Mouse (Mus musculus) kidney, adult 8-10 months (tissue): ENCODE measurements at regions not wholly inside any gene's neighbourhood (a gene's known extent, or its start where the extent isn't known, plus 50 kb on each side); places are given as distances from the start of the nearest gene placed in this dataset.

ENCODE experiments used
- DNase-seq, 2 experiments: peaks; one replicate each; pipeline ENCODE4 v3.0.0; 2022

DNA sequence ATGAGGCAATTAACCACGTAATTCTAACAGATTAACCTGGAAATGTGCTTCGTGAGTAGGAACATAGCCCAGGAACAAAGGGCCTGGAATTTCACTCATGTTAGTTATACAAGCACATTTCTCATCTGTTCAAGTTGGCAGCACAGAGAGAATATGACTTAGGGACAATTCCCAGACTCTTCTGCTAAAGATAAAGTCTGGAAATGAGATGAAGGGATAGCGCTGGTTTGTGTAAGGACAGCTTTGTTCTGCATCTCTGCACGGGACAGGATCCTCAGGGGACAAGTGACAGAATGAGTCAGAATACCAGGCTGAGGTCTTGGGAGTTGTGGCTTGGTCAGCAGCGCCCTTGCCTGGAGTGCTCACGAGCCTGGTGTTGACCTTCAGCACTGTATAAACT, 206.2 kb upstream of the Prok2 start:
- no peak for DNase-seq

DNA sequence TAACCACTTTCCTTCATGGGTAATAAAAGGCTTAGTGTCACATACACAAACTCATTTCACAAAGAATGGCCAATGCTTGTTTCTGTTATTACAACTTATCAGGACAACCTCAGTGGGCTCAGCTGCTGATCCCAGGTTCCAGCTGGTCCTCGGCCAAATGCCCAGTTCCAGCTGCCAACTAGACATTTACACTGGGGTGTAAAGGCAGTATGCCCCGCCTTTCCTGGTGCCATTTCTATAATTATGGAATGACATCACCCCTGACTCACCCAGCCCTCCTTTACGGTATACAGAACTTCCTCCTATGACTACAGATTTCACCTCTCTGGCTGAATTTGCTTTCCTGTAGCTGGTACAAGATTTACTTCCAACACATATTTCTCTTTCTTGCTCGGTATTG, 205.4 kb upstream of the Prok2 start:
- DNase-seq = no peak

DNA sequence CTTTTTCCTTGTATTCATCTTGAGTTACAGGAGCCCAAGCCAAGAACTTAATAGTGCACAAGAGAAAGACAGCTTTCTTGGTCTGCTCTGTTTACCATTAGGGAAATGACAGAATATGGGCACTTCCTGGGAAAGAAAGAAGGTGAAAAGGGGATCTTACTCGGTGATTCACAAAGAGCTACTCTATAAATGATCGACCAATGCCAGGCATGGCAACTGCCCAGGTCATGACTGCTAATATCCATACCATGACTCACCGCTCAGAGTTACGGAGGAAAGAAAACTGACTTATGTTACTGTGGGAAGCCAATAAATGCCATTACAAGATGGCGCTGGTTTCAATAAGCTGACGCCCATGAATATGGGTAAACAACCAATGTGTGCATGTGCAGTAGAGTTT, 204.1 kb upstream of the Prok2 start:
- no peak for DNase-seq

DNA sequence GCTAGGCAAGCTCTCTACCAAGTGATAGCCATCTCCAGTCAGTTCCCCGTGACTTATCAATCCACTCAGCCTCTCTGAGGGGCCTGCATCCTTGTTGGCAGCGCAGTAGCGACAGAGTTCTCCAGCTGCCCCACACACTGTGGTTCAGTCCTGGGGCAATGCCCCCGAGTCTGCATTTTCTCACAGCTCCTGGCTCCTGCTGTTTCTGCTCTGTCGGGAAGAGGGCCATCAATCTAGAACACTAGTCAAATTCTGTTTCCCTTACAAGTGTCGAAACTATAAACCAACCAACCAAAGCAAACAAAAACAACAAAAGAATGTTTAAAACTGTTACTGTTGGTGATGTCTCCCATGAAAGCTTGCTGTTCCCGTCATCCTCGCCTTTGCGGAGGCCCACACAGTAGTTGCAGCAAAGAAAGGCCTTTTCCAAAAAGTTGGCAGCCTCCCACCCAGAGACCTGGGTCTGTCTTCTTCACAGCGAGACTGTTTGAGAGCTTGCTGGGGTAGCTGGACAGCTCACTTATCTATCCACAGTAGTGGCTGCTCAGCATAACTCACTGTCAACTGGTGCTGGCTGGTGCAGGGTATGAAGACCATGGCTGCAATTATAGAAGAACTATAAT, 201.9 kb upstream of the Prok2 start:
- DNase-seq = no peak

DNA sequence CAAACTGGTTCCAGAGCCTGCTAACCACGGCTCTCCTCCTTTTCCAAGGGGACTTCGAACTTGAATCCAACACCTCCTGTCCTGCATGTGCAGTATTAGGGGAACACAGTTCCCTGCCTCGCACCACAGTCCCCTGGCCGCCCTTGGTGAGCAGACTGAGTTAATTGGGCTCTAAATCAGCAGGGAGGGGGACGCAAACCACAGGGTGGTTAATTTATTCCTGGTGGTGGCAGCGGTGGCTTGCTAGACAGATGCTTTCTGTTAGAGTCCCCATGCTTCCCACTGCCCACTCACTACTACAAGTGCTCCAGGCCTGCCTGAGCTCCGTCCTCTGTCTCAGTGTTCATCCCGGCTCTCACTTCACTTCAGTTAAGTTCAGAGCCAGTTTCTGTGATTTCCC, 198.0 kb upstream of the Prok2 start:
- no peak for DNase-seq

DNA sequence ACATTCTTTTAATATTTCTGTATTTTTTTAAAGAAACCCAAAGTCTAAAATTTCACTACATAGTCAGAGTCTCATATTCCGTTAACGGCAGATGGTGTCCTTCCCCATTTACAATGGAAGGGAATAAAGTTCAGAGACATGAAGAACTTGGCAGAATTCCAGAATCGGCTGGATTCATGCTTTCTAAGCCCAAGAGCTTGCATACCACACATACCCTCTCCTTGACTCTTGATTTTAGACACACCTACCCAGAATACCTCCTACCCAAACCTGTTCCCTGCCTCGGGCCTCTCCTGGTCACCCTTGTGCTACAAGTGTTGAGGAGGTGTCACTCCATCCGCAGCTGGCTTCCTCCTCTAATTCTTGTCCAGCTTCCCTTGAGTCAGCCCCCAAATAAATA, 195.8 kb upstream of the Prok2 start:
- DNase-seq = peak in 1 of 2 experiments; percentile 26

DNA sequence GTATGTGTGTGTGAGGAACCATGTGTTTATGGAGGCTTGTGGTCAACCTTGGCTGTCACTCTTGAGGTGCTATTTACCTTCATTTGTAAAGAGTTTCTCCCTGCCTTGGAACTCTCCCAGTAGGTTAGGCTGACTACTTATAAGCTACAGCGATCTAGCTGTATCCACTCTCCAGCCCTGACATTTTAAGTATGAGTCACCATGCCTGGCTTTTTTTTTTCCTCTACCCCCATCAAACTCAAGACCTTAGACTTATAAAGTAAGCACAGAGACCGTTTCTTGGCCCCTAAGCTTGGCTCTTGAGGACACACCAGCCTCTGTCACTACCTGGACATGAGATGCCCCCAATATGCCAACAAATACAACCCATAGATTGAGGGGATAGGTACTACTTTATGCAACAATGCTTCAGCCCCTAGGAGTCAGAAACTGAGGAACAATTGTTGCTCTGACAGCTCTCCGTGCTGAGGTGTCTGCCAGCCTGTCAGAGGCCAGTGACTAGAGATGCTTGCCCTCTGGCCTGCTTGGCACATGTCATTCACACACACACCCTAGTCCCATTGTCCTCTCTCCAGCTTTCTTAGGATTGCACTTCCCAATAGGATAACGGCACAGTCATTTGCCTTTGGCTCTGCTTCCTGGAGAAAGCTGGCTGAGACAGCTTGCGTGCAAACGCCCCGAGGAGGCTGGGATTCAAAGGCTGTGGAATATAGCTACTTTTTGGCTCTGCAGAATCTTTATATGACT, 193.8 kb upstream of the Prok2 start:
- no peak for DNase-seq

DNA sequence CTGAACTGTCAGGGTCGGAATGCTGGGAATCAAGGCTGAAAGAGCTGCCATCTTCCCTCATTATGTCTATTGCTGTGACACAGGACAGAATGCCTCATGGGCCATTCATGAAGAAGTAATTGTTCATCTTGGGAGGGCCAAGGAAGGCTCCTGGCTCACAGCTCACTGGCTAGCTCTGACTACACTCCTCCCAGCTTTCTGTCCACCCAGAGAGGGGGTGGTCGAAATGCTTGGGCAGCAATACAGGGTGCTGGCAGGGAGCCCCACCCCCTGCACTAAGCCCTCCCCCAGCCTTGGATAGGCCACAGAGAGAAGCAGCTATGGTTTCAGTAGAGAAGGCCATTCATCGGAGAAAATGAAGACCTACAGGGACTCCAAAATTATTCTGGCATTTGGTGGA, 192.2 kb upstream of the Prok2 start:
- DNase-seq = no peak

DNA sequence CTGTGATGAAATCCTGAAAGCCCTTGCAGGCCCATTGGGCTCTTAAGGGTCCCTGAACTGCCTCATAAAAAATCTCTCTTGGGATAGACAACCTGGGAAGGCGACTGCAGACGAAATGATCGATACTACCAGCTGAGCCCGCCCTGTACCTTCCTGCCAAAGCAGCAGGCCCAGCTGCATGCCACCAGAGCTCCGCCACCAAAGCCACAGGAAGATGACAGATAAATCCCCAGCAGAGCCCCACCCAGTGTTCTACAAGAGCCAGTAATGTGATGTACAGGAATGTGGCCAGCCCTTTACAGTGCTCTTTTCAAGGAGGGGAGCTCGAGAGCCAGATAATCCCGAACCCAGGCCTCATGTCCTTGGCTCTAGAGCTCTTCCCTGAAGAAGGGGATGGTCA, 183.7 kb upstream of the Prok2 start:
- DNase-seq = no peak

DNA sequence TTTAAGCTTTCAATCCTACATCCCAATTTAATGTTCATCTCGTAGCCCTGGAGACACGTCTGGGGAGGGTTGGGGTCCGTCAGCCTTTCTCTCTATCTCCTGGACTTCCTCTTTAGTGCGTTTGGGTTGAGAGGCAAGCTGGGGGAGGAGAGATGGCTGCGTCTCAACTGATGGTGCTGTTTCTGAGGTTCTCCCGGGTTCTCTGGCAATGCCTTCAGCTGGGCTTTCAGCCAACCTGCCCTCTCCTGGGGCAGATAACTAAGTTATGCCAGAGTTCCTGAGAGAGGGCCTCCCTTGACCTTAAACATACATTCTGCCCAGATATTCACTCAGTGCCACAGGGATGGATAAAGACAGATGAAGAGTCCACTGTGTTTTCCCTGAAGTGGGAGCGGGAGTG, 183.3 kb upstream of the Prok2 start:
- DNase-seq = no peak

DNA sequence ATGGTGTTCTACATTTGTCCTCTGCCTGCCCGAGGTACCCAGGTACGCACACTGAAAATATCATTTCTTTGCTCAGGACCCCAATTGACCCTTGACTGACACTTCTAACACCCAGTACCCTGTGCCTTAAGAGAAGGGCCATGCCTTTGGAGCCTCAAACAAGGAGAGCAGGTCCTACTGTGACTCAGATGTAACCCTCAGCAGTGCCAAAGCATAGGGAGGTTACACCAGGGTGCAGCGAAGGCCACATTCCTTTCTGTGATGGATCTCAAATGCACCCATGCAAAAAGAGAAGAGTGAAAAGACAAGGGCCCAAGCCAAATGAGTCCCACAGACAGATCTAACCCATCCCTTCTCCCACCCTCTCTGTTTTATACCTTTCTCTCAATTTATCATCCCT, 181.9 kb upstream of the Prok2 start:
- no peak for DNase-seq

DNA sequence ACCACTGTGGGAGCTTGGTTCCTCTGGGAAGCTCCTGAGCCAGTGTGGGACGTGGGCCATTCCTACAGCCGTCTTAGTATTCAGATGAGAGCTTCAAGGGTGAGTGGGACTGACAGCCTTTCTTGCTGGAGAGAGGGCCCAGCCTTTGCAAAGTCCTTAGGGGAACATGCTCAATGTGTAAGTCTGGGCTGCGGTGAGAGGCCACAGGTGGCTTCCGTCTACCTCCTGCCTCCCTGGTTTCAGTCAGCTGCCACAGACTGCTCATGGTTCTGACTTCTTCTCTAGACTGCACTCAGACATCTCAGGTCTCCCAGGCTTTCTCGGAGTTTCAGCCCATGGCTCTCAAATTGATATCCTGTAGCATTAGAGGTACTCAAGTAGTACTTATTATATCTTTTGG, 179.0 kb upstream of the Prok2 start:
- DNase-seq = no peak

DNA sequence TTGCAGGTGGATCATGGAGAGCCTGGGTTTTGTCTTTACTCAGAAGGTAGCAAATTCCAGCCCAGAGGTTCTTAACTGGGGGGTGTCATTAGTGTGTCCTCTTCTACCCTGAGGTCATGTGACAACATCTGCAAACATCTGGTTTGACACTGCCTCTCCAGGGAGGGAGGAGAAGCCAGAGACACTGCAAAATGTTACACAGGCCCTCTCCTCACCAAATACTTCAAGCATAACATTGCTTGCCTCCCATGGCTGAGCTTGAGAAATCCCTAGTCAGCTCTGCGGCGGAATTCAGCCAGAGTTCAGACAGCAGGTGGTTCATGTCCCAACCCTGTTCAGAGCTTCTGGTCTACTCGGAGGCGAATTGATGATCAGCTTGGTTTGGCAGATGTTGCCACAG, 178.4 kb upstream of the Prok2 start:
- no peak for DNase-seq

DNA sequence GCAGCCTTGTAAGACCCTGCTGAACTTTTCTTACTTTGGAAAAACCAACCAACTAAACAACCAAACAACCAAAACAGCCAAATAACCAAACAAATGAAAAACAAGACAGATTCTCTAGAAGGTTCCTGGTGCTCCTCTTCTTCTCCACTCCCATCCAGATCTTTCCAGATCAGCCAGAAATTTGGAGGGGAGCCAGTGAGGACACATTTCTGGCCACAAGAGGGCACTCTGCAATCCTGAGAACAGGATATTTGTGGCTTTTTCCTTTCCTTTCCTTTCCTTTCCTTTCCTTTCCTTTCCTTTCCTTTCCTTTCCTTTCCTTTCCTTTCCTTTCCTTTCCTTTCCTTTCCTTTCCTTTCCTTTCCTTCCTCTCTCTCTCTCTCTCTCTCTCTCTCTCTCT, 177.9 kb upstream of the Prok2 start:
- peak; percentile 60 to 84 for DNase-seq

DNA sequence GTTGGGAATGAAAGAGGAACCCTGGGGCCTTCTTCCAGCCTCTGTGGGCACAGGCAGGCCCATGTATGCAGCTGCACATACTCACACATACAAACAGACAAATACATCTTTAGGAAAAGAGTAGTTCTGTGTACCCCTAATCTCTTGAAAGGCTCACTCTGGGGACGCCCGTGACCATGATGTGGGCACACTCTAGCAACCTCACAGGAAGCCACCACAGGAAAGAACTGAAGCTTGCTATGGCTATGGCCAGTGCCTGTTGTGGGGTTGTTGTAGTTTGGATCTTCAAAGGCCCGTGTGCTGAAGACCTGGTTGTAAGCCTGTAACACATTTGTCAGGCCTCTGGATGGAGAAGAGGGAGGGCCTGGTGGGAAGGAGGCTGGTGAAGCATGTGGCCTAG, 175.4 kb upstream of the Prok2 start:
- DNase-seq = no peak

DNA sequence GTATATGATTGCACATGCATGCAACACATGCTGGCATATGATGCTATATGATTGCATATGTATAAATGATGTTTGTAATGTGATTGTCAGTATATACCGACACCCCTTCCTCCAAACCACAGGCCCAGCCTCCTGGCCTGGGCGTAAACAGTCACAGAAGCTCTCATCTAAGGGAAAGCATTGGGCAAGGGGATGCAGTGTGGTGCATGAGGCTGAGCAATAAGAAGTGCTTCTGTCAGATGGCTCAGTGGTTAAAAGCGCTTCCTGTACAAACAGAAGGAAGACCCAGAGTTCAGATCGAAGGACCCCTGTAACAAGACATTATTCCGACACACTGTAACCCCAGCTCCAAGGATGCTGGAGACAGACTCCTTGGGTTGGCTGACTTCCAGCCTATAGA, 175.0 kb upstream of the Prok2 start:
- DNase-seq = no peak

DNA sequence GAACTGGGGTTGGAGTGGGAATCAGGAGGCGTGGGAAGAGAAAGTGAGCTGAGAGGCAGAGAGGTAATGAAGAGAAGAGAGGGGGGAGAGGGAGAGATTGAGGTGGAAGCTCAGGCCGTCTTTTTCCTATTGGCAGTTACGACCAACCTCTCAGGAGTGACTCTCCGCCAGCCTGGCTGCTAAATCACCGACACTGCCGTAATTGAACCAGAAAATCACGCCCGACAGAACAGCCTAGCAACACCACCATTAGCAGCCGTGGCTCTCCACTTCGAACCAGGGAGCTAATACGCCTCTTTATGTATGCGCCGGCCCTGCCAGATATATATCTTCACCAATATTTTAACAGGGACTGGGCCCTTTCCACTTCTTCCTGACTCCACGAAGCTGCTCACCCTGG, 173.5 kb upstream of the Prok2 start:
- DNase-seq = no peak

DNA sequence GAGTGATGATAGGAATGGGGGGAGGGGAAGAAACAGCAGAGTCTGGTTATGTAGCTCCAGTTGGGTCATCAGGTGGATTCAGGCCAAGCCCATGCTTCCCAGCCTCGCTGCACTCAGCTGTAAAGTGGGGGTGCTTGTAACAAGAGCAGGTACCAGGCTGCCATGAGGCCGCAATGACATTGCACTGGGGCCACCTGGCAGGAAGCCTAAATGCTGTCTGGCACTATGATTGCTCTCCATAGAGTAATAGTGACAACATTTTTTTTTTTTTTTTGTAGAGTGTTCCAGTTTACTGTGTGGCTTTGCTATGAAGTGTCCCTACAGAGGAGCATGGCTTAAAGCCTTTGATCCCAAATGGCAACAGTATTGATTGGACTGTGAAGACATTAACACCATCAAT, 171.9 kb upstream of the Prok2 start:
- DNase-seq = no peak

DNA sequence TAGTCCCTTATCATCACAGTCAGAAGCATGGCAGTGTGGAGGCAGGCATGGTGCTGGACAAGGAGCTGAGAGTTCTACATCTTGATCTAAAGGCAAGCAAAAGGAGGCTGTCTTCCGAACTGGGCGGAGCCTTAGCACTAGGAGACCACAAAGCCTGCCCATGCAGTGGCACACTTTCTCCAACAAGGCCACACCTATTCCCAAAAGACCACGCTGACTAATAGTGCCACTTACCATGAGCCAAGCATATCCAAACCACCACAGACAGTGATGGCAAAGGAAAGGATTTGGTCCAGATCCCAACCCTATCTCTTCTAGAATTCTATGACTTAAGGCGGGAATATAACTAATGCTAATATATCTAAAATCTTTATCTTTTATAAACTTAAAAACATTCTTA, 169.4 kb upstream of the Prok2 start:
- DNase-seq = no peak

DNA sequence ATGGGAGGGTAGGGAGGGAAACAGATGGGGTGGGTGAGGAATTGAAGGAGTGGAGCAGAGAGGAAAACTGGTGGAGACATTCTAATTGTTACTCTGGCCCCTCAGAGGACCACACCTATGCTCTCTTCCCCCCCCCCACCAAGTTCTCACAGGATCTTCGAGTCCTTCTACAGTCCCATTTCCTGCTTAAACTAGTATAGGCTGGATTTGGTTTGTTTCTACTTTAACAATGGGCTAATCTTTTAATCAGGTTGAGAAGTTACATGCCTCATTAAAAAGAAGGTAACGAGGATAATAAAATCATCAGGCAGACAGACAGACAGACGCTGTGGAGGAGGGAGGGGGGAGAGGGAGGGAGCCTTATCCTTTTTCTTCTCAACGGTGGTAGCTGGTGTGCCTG, 167.7 kb upstream of the Prok2 start:
- no peak for DNase-seq

DNA sequence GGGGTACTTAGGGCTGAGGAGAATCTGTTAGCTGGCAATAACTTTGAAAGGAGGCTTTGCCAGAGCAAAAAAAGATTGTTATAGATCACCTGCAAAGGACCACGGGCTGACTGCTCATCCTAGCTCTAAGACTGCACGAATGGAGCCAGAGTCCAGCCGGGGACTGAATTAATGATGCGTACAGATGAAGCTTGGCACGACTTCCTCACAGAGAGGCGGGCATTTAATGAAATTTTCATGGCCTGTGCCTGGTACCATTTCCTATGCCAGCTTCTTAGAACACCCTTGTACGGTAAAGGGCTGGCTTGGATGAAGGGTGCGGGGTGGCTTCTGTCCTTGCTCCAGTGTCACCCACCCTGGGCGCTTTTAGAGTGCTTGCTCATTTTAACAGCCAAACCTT, 166.0 kb upstream of the Prok2 start:
- DNase-seq = peak in 1 of 2 experiments; percentile 20

DNA sequence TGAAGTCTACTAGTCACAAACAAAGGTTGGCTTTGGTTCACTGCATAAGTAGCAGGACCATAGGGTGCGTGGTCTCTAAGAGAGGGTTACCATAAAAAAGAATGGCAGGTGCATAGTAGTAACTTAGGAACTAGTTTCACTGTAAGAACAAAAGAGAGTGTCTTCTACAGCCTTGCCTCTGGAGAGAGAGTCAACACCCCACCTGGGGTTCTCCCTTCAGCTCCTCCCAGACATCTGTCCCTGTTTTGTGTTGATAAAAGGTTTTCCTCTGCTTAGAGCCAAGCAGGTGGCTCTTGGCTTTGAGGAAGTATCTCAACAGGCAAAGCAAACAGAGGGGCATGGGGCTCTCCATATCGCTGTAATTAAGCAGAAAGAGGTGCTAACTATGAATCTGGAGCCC, 165.6 kb upstream of the Prok2 start:
- DNase-seq = no peak

DNA sequence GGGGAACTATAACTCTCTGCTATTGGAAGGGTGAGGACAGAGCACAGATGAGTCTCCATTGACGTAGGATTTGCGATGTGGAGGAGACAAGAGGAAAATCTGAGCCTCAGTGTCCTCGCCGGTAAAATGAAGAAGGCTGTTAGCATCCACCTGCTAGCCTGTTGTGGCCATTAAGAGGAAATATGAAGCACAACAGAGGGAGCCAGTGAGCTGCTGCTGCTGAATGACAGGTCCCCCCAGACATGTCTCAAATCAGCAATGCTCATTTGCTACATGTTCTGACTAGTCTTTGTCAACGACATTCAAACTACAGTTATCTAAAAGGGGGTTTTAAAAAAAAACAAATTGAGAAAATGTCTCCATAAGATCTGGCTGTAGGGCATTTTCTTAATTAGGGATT, 164.6 kb upstream of the Prok2 start:
- DNase-seq = no peak

DNA sequence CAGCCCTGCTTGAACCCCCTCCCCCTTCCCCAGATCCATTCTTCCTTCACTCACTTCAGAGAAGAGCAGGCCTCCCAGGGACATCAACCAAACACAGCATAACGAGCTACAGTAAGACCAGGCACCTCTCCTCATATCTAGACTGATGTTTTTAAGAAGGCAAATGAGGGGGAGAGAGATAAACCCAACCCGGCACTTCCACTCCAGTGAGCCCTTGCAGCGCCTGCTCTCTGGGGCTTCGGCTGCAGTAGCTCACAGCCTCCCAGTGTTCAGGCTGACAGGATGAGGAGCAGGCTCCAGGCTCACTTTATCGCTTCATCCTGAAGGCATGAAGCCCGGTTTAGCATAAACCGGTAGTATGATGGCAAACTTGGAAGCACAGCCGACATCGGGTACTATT, 162.9 kb upstream of the Prok2 start:
- no peak for DNase-seq

DNA sequence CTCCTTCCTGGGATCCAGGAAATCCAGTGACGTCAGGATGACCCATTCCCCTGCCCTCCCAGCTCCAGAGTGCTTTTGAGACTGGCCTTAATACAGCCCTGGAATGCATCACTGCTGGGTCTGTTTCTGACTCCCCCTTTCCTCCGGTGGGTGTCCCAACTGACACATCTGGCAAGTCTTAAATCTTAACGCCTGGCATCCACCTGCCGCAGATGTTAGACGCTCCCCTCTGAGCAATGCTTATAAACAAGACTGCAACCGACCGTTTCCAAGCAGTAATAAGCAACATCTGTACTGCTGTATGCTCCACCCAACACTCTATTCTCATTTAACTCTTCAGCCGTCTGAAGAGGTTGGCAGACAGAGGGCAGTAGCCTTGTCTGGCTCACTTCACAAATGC, 161.7 kb upstream of the Prok2 start:
- DNase-seq = no peak
